Mouse (Mus musculus): ENCODE data around the gene Zfp853.

GRCm38 (mm10) chr5:143301296-143301695 is 7.9 kb upstream of the Zfp853 start:
- TF ChIP-seq POLR2A (IDR thresholded peaks at IDR 0.05; ENCODE audit: insufficient read depth, low read depth, low read length), result no peak
- peak; percentile 55 for TF ChIP-seq CTCF (IDR thresholded peaks at IDR 0.05)
- TF ChIP-seq EP300 (IDR thresholded peaks at IDR 0.05; ENCODE audit: insufficient read depth, low read depth, low read length), result no peak
